Mouse (Mus musculus) embryonic fibroblast, embryonic 13.5 days (primary cell): ENCODE results near the gene Reps1.

ENCODE experiments used
- CTCF ChIP-seq: IDR thresholded peaks from 2 replicates; pipeline ENCODE4 v1.5.1; 2011; ENCODE audit warnings: mild to moderate bottlenecking, control low read depth, low read length, moderate library complexity, borderline replicate concordance; ENCODE audit not compliant: insufficient read depth
- POLR2A ChIP-seq: IDR thresholded peaks from 2 replicates; pipeline ENCODE4 v1.6.1; 2011; ENCODE audit warnings: low read depth, mild to moderate bottlenecking, control low read depth, low read length, moderate library complexity

GRCm38 (mm10) chr10:18090691-18091090 lies 35.0 kb downstream of the Reps1 start:
- no peak for TF ChIP-seq POLR2A
- no peak for TF ChIP-seq CTCF
